Mouse (Mus musculus): ENCODE measurements around the gene Synpo2. TPM values are rescaled to one million over a fixed set of nuclear protein-coding genes. Genes with fewer than 3 reads are reported as not detected.

The Synpo2 gene
- polyA plus RNA-seq (2012; rRNA removed): 0.74 and 2.1 TPM in 2 replicates

GRCm38 (mm10) chr3:123235921-123236320 lies at the start of gene Synpo2:
Synpo2 (minus strand) TSS chr3:123236149.

GRCm38 (mm10) chr3:123266753-123267651 lies 31.1 kb upstream of the Synpo2 start, which contains the start of gene Sec24d:
Sec24d (plus strand) TSS chr3:123267455.

GRCm38 (mm10) chr3:123034752-123035151 lies 201.2 kb downstream of the Synpo2 start, which contains the start of gene Myoz2:
Myoz2 (minus strand) TSS chr3:123035015.

Other genes with a start within 250 kb of the Synpo2 start
- gene Myoz2, start 201.1 kb downstream of the Synpo2 start, polyA plus RNA-seq (2012; rRNA removed): 0.04 and 4.6 TPM in 2 replicates
- gene Sec24d, start 31.3 kb upstream of the Synpo2 start, polyA plus RNA-seq (2012; rRNA removed): 14.6 and 32.0 TPM in 2 replicates
- gene Mettl14, start 150.0 kb upstream of the Synpo2 start, polyA plus RNA-seq (2012; rRNA removed): 17.8 and 19.6 TPM in 2 replicates
- gene Prss12, start 210.8 kb upstream of the Synpo2 start, polyA plus RNA-seq (2012; rRNA removed): 5.3 and 12.3 TPM in 2 replicates

Data from central nervous system, embryonic 14 days (tissue).